Mouse (Mus musculus) adrenal gland, adult 2 months (tissue): Measurements from ENCODE around the gene Selenos. TPM values are rescaled to one million over a fixed set of nuclear protein-coding genes. Genes with fewer than 3 reads are reported as not detected.
A peak's percentile ranks its signal among the peaks of the same experiment; 100 is the strongest.

Experiments used
- DNase-seq: peaks from one replicate; pipeline ENCODE4 v3.0.0; 2021
- polyA plus RNA-seq: library from polyadenylated mRNA; depleted of rRNA; stranded (reverse); fragments of >200 nt; gene quantifications from 2 replicates; pipeline ENCODE4 v1.2.3, GENCODE M21; 2012
- total RNA-seq, 2 experiments: library from RNA; stranded (reverse); gene quantifications; 2 replicates each; pipeline ENCODE4 v1.2.3; 2021

The Selenos gene
- total and polyA plus RNA-seq, 3 experiments: 79.6 to 188 (median 100) TPM

DNA sequence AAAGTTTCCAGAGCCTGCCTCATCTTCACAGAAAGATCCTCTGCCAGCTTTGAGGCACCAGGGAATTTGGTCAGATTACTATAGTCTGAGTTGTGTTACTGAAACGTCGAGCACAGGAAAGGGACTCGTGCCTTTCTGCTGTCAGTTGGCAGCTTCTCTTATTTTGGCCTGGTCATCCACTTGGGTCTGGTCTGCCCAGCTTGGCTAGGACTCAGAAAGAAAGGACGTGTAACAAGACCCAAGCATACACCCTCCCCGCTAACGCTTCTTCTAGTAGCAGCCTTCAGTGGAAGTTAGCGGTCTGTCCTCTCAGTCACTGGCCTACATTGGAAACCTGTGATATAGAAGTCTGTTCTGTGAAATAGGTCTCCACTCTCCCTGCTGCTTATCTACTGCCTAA is 5.1 kb downstream of the Selenos start:
- no peak for DNase-seq

DNA sequence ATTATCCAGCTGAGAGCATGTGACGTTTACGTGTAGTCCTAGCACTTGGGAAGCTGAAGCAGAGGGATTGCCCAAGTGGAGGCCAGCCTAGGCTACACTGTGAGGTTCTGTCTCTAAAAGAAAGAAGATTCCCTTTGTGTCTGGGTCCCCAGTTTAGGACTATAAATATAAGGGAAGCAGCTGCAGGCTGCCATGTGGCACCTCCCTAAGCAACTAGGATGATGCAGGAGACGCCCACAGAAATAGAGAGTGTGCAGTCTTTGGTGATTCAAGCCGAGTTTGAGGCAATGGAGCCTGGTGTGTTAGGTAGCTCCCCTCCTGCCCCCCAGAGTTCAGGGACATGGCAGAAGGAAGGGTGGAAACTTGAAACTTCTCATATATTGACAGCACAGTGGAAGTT is 8.2 kb downstream of the Selenos start:
- no peak for DNase-seq

DNA sequence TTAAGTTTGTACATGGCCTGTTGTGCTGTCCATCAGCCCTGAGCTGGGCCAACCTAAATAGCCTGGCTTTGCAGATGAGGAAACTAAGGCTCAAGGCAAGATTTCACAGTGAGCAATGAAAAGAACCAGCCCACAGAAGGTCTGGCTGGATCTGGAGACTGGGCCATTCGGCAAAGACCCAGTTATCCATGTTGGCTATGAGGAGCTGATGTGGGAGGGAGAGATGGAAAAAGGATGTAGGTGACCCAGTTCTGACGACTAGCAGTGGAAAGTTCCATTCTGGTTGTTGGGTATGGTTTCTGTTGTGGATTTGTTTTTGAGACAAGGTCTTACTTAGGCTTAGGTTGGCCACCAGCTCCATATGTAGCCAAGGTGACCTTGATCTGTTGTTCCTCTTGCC is 8.6 kb downstream of the Selenos start:
- DNase-seq: no peak

DNA sequence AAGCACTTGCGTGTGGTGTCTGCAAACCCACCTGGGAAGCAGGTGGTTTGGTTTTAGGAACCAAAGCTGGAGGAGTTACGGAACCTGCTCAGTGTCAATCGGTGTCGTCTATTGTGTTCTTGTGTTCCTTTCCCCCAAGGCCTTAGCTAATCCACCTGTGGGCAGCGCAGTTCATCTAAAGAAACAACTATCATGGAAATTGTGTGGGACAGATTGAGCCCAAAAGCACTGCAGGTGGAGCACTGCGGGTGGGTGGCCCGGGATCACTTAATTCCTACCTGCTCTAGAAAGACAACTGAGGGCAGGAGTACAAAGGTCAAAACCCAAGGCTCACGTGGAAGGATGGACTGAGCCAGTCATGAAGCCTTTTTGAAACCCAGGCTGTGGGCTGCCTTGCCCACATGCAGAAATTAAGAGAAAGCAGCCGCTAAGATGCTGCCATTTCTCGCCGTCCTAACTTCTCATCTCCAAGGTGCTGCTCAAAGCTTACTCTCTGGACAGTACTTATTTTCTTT is 11.3 kb downstream of the Selenos start:
- no peak for DNase-seq

DNA sequence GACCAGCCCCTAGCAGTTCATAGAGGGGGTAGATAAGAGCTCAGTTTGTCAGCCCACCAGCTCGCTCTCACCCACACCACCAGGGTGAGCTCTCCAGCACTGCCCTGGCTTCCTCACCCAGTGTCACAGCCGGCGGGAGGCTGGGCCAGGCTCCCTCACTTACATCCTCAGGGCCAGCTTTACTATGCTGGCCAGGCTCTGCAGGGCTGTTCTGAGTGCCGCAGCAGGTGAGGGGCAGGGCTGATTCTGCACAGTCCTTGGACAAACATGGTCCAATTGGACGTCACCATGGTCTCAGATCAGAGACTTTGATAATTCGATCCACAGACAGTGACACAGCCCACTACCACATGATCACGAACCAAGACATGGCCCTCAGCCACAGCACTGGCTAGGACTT is 12.1 kb downstream of the Selenos start:
- no peak for DNase-seq

DNA sequence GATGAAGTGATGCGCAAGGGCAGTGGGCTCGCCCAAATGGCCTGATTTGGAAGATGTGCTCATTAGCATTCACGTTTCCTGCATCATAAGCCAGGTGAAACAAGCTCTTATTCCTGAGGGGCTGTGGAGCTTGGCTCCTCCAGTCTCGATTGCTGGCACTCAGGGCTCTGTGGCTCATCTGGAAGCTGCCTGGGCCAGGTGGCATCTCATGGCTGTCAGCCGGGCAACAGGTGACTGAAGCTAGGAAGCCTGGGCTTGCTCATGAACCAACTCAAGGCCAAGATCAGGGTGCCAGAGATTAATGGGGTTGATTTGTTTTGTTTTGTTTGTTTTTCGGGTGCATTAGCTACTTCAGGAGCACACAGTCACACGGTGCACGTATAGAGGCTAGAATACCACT is 13.2 kb downstream of the Selenos start:
- no peak for DNase-seq

DNA sequence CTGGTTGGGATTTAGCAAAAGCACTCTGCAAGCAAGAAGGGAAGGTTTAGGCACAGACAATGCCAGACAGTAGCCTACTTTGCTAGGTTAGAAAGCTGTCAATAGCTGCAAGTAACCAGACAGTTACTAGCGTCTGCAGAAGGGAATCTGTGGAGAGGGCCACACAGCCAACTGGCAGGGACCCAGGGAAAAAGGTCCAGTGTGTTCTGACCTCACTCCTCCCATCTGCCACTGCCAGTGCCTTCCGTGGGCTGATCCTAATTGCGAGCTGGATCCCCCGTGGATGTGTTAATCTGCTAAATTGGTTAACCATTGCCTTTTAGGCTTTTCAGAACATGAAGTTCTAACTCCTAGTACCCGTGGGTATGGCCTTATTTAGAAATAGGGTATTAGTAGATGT is 14.7 kb downstream of the Selenos start:
- DNase-seq: no peak

DNA sequence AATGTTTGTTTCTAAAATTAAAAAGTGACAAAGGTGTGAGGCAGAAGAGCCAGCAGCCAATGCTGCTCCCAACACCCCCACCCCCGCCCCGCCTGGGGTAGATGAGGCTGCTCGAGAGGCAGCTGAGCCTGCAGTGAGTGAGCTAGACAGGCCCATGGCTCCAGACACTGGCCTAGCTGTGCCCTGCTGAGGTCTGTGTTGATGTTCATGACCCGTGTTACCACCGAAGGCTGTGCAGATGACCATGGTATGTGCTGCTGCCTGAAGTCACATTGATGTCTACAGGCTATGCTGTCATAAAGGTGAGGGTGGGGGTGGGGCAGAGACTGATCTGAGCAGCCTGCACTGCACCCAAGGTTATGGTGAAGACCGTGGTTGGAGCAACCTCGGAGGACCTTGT is 19.4 kb downstream of the Selenos start:
- no peak for DNase-seq

DNA sequence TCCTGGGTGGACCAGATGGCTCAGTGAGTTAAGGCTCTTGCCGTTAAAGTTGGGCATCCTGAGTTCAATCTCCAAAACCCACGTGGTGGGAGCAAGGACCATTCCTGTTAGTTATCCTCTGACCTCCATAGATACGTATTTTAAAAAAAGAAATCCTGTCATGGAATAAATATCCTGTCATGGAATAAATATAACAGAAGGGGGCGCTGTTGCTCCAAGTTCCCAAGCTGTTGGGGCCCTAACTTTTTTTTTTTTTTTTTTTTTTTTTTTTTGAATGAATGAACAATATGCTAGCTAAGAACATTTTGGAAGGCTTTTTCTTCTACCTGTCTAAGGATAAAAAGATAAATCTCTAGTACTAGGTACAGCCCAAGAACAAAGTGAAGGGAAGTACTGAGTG is 22.4 kb downstream of the Selenos start:
- no peak for DNase-seq

DNA sequence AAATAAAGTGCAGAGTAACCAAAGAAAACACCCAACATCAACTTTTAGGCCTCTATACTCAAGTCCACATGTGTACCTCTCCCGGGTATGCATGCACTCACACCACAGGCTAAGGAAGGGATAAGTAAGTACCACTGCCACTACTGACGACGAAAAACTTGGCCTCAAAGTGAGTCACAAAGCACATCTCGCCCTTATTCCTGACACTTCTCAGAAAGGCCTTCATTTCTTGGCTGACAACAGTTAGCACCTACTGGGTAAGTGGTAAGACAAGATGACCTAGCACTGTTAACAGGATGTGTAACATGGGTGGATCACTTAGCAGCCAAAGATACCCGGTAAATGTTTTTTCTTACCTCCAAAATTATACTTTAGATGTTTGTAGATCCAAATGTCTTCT is 25.1 kb downstream of the Selenos start:
- DNase-seq: no peak

DNA sequence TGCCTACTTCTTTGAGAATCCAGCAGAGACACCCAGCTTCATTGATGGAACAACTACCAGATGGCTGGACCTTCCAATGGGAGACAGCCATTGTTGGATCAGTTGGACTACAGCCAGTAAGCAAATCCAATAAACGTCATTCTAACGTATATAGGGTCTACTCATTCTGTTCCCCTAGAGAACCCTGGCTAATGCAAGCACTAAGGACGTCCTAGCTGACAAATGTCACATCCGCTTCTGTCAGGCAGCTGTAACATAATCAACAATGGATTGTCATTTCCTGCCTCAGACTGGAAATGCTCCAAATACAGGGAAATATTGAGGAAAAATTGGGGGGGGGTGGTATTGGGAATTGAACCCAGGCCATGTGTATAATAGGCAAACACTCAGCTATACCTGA is 26.3 kb downstream of the Selenos start:
- DNase-seq: no peak

DNA sequence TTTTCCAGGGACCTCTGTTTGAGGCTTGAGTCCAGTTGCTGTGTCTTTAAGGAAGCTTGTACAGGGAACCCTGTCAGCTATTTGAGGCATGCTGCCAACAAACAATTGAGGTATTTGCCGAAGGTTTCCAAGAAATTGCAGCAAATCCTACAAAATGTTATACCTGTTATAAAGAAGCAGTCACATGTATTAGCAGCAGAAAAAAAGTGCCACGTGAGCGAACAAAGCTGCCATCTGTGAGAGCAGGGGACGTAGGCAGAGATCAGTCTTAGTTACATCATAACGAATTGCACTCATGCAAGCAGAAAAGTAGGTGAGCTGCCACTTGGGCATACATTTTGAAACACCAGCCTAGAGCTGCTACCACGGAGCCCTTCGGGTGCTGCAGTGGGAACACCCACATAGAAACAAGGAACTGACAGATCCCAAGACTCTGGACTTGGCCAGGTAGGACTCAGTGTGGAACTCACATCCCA is 27.2 kb downstream of the Selenos start:
- no peak for DNase-seq

DNA sequence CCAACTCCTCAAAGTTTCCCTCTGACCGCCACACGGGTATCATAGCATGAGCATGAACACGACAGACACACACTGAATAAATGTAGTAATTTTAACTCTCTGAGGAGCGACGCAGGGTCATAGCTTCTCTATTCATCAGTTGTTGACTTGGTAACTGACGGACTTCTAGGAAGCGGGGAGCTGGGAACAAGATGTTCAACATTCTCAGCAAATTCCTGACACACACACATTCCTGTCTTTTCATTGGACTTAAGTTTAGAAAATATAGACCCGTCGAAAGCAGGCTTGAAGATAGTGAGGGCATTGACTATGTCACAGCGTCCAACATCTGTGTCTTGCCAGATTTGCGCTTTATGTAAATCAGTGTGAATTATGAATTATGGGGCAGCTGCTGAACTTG is 27.8 kb downstream of the Selenos start:
- no peak for DNase-seq

DNA sequence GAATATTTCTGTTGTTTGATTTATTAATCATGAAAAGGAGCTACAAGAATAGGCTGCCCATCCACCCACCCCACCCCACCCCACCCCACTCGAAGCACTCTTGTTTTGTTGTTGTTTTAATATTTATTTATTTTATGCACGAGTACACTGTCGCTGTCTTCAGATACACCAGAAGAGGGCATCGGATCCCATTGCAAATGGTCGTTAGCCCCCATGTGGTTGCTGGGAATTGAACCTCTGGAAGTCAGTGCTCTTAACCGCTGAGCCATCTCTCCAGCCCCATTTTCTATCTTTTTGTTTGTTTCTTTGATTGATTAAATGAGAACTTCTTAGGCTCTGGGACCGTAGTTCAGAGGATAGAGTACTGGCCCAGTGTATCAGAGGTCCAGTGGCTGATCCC is 28.5 kb downstream of the Selenos start:
- peak; percentile 41 for DNase-seq

DNA sequence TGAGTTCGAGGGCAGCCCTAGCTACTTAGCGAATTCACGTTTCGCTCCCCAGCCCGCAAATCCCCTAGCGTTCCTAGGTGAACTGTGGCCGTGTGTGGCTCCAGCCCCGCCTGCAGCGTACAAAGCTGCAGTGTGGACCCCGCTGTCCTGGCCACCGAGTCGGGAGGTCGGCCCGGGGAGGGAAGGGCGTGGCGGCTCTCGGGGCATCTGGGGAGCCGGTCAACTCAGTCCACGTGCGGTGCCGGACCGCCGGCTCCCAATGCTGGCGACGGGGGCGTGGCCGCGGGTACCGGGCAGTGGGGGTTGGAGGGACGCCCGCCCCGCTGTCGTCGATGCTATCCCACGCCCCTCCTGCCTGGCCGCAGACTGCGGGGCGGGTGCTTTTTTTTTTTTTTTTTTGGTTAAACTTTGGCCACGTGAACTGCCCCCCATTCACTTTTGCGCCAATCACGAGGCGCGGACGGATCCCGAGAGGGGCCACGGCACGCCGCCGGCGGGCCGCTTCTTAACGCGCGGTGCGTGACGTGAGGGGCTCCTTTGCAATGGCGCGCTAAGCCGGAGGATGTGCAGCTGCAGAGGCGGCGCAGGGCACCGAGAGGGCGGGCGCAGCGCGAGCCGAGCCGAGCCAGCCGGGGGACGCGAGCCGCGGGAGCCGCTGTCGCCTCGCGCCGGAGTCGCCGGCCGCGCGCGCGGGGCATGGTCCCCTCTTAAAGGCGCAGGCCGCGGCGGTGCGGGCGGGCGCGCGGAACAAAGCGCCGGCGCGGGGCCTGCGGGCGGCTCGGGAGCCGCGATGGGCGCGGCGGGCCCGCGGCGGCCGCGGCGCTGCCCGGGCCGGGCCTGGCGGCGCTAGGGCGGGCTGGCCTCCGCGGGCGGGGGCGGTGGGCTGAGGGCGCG is 29.8 kb downstream of the Selenos start, which contains the start of gene Chsy1:
Gene Chsy1, plus strand, starts transcription at position 555 of the 894 bp plus-strand sequence.
- DNase-seq: peak; percentile 95

DNA sequence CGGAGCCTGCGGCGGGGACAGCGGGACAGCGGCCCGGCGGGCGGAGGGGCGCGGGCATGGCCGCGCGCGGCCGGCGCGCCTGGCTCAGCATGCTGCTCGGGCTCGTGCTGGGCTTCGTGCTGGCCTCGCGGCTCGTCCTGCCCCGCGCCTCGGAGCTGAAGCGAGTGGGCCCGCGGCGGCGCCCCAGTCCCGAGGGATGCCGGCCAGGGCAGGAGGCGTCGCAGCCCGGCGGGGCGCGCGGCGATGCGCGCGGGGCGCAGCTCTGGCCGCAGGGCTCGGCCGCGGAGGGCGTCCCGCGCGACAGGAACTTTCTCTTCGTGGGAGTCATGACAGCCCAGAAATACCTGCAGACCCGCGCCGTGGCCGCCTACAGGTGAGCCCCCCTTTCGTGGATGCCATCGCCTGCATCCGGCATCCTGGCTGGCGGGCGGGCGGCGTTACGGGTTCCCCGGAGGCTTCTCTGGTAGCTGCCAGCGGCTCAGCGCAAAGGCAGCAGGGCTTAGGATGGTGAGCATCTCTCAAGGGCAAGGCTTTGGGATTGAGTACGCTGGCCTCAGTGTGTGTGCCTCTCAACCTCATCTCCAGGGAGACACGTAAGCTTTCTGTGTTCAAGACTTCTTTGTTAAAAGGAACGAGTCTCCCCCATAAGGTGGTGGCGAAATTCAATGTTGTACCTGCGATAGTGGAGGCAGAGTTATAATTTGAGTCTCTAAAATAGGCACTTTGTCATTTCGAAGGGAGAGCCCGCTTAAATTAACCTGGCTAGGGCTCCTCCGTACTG is 30.6 kb downstream of the Selenos start:
- peak; percentile 62 for DNase-seq

DNA sequence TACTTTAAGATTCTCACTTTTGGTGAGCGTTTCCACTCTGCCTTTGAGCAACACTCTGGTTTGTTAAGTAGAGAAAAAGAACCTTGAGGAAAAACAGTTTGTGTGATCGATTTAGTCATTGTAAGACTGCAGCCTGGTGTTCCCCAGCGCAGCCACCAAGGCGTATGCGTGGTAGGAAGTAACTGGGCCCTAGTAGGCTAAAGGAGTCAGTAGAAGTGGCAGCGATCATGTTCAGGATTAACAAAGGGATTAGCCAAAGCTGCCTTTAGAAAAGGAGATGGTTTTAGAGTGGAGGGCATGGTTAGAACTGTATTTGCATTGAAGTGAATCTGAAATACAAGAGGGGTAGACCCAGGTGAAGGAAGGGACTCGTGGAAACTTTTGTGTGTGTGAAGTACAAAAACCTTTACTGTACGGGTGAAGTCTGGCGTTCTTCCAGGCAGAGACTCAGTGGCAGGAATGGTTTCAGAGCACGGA is 31.2 kb downstream of the Selenos start:
- DNase-seq: no peak

DNA sequence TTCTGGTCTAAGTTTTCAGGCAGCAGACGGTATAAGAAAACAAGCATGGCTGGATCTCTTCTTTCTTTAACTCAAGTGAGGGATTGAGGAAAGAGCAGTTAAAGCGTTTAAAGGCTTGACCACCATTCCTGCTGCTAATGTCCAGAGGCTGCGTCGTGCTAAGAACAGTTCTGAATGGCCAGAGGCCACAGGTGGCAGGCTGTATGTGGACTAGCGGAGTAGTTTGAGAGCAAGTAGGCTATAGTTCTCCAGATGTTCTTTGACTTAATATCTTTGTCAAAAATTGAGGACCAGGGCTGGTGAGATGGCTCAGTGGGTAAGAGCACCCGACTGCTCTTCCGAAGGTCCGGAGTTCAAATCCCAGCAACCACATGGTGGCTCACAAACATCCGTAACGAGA is 31.8 kb downstream of the Selenos start:
- no peak for DNase-seq

DNA sequence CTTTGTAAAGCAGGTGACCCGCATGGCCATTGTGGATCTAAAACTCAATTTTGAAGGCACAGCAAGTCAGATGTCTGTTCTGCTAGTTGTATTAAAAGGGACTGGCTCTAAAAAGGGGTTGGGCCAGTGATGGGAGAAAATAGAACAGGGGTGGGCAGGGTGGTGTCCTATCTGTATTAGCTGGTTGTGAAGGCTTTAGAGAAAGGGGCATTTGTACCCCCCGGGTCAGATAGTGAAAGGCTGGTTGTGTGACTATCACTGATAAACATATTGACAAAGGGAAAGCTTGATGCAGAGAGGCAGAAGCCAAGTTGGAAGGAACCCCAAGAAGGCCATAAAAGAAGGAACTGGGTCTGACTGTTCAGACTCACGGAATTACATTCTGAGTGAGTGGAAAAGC is 34.1 kb downstream of the Selenos start:
- no peak for DNase-seq

DNA sequence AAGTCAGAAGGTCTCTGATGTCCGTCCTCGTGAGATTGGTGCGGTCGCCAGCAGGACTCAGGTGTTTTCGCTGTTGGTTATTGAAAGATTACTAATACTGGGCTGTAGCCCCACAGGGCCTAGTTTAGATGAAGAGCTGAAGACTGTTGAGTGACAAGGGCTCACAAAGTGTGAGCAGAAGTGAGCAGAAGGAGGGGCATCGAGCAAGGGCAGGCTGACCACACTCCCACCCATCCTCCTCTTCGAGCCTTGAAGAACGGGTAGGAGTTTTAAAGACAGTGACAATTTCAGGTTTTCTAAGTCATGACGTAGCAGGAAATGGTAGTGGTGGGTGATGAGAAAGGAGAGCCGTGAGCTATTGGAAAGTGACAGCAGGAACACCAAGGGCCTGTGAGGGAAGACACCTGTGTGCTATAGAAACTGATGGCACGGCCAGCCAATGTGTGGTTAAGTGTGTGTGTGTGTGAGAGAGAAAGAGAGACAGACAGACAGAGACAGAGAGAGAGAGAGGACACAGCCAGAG is 36.4 kb downstream of the Selenos start:
- DNase-seq: no peak

DNA sequence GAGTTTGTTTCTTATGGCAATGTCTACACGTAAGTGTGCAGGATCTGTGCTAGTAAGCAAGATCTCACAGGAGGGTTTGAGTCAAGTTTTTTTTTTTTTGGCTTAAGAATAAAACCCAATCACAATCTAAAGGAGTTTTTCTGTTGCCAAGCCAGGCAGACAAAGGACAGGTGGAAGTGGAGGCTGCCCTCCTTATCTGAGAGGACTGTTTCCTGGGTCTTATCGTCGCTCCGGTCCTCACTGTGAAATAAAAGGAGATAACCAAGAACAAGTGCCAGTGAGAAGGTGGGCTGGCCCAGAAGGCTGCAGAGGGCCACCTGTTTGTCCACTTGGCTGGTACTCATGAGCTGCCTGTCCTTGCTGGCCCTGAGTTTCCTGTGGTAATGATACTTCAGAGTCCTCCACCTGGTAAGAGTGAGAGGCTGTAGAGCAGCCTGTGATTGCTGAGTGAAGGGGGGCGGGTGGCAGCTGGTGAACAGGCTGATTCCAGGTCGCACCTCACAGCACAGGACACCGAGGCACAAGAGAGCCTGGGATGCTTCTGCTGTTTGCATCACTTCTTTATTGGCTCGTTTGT is 37.5 kb downstream of the Selenos start:
- DNase-seq: no peak

DNA sequence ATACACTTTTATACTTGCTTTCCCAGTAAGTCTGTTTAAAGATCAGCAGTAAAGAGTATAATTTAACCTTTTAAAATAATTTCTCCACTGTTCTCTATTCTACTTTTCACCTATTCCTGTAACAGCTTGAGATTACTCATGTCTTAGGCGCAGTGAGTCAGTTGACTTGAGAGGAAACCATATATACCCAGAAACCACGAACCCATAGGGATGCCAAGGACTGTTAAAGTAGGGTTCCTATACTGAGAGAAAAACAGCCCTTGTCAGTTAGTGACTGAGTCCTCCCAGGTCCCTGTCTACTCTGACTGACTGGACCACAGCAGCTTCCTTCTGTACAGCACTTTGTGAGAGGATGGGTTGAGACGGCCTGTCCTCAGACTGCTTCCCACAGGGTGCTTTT is 38.6 kb downstream of the Selenos start:
- DNase-seq: no peak
